Mouse (Mus musculus) intestine, postnatal 0 days (tissue): ENCODE results near the gene Upk3bl. TPM values are rescaled to one million over a fixed set of nuclear protein-coding genes. Genes with fewer than 3 reads are reported as not detected.
A peak's percentile ranks its signal among the peaks of the same experiment; 100 is the strongest.
"Not testable (repeated sequence)": the region's sequence is repeated elsewhere in the genome, so short reads cannot be mapped to it uniquely, and the experiment has no call there.

Experiments used
- ATAC-seq: fragments of 200-750 bp; cut with Nextera tagmentation; 2 replicates; pipeline ENCODE4 v1.8.0; 2017; ENCODE audit warnings: mild to moderate bottlenecking, moderate TSS enrichment, moderate library complexity
- H3K27ac ChIP-seq: fragments of 300-500 bp; sonication (generic); 2 replicates; pipeline ENCODE4 v1.5.1; 2014; ENCODE audit warnings: mild to moderate bottlenecking, low read depth, low read length, moderate library complexity
- H3K27me3 ChIP-seq: fragments of 300-500 bp; sonication (generic); replicated peaks from 2 replicates; pipeline ENCODE4 v1.6.1; 2014; ENCODE audit warnings: low read length, mixed read lengths; ENCODE audit not compliant: control insufficient read depth, insufficient read depth
- H3K36me3 ChIP-seq: fragments of 300-500 bp; sonication (generic); 2 replicates; pipeline ENCODE4 v1.6.1; 2014; ENCODE audit warnings: mild to moderate bottlenecking, moderate library complexity; ENCODE audit not compliant: control insufficient read depth, insufficient read depth
- H3K4me1 ChIP-seq: fragments of 300-500 bp; sonication (generic); replicated peaks from 2 replicates; pipeline ENCODE4 v1.6.1; 2014; ENCODE audit warnings: antibody characterized with exemption, low read length, mixed read lengths; ENCODE audit not compliant: control insufficient read depth, insufficient read depth
- H3K4me2 ChIP-seq: fragments of 300-500 bp; sonication (generic); replicated peaks from 2 replicates; pipeline ENCODE4 v1.6.1; 2014; ENCODE audit warnings: low read depth, mild to moderate bottlenecking, moderate library complexity
- H3K4me3 ChIP-seq: fragments of 300-500 bp; sonication (generic); 2 replicates; pipeline ENCODE4 v1.5.1; 2014; ENCODE audit warnings: low read depth, low read length
- H3K9ac ChIP-seq: fragments of 300-500 bp; sonication (generic); 2 replicates; pipeline ENCODE4 v1.6.1; 2014; ENCODE audit warnings: mild to moderate bottlenecking, low read depth, low read length
- H3K9me3 ChIP-seq: fragments of 300-500 bp; sonication (generic); 2 replicates; pipeline ENCODE4 v1.6.1; 2016; ENCODE audit warnings: mixed run types; ENCODE audit not compliant: control insufficient read depth
- CTCF ChIP-seq: sonication (generic); IDR thresholded peaks from 2 replicates; pipeline ENCODE4 v1.5.1; 2016; ENCODE audit warnings: low read depth, mild to moderate bottlenecking, control low read depth, antibody characterized with exemption, moderate library complexity
- WGBS: fragments of 180-500 bp; shearing (Covaris S2); extraction: QIAGEN DNeasy Blood & Tissue Kit; methylation state at CpG from one replicate; pipeline ENCODE4 v1.1.7; 2014; 5-methylcytosine and 5-hydroxymethylcytosine counted together
- polyA plus RNA-seq: library from polyadenylated mRNA; unstranded; fragments of >200 nt; fragmentation: Nextera tagmentation; extraction: Ambion mirVana; gene quantifications from 2 replicates; pipeline ENCODE4 v1.2.1, GENCODE M21; 2015

Upk3bl gene
- polyA plus RNA-seq, 1 experiment from 2014 or later, result not detected

GRCm38 (mm10) chr5:136051231-136052085 is 2.8 kb upstream of the Upk3bl start:
- no peak overlapping the region for H3K4me3 ChIP-seq
- H3K36me3 ChIP-seq, result no peaks in the 10 kb centered on the region
- peak; percentile 17; the same call in 1 of the 2 replicates for ATAC-seq
- 24% methylated on average over 10 of the region's 10 CpGs for WGBS
- H3K9ac ChIP-seq, result no peak overlapping the region
- no peak overlapping the region for H3K27ac ChIP-seq
- no peaks in the 10 kb centered on the region for H3K9me3 ChIP-seq
- H3K4me2 ChIP-seq, result no peak overlapping the region; the same call in 1 of the 2 replicates
- H3K27me3 ChIP-seq, result no peaks in the 10 kb centered on the region
- TF ChIP-seq CTCF, result no peak
- H3K4me1 ChIP-seq, result no peaks in the 10 kb centered on the region

- Histone ChIP-seq H3K4me3 (no peak overlapping the region), H3K27me3 (no peaks in the 10 kb centered on the region), H3K27ac (no peak overlapping the region), H3K9ac (no peak overlapping the region), H3K36me3 (no peaks in the 10 kb centered on the region), H3K4me2 (no peak overlapping the region), H3K4me1 (no peaks in the 10 kb centered on the region), H3K9me3 (no peaks in the 10 kb centered on the region)
- 78% methylated on average over 8 of the region's 8 CpGs for WGBS
- no peak for ATAC-seq
- no peak for TF ChIP-seq CTCF
These were observed 1.2 kb upstream of the Upk3bl start for GRCm38 (mm10) chr5:136052861-136053655.

GRCm38 (mm10) chr5:136056062-136056461 is 1.8 kb downstream of the Upk3bl start:
- Histone ChIP-seq H3K9ac (no peak overlapping the region), H3K27me3 (no peaks in the 10 kb centered on the region), H3K36me3 (no peaks in the 10 kb centered on the region), H3K4me1 (no peaks in the 10 kb centered on the region), H3K4me2 (no peak overlapping the region), H3K9me3 (no peaks in the 10 kb centered on the region), H3K4me3 (no peak overlapping the region), H3K27ac (no peak overlapping the region)
- peak; percentile 35; the same call in 1 of the 2 replicates for TF ChIP-seq CTCF
- WGBS, result 54% methylated on average over 4 of the region's 4 CpGs
- ATAC-seq, result no peak

GRCm38 (mm10) chr5:136057085-136057484 is 2.8 kb downstream of the Upk3bl start:
- Histone ChIP-seq H3K4me1 (no peaks in the 10 kb centered on the region), H3K4me3 (no peak overlapping the region), H3K36me3 (no peaks in the 10 kb centered on the region), H3K27me3 (no peaks in the 10 kb centered on the region; the same call in 1 of the 2 replicates), H3K4me2 (no peak overlapping the region), H3K9me3 (no peaks in the 10 kb centered on the region), H3K27ac (no peak overlapping the region), H3K9ac (no peak overlapping the region)
- 10% methylated on average over 8 of the region's 8 CpGs for WGBS
- TF ChIP-seq CTCF, result no peak
- ATAC-seq, result no peak

- Histone ChIP-seq H3K9ac (no peak overlapping the region), H3K27me3 (no peaks in the 10 kb centered on the region; the same call in 1 of the 2 replicates), H3K4me2 (no peak overlapping the region), H3K4me3 (no peak overlapping the region), H3K9me3 (no peaks in the 10 kb centered on the region), H3K27ac (no peak overlapping the region), H3K4me1 (no peaks in the 10 kb centered on the region), H3K36me3 (no peaks in the 10 kb centered on the region)
- TF ChIP-seq CTCF, result peak; percentile 99
- ATAC-seq, result no peak
- 11% methylated on average over 12 of the region's 12 CpGs for WGBS
These were observed 7.3 kb downstream of the Upk3bl start for GRCm38 (mm10) chr5:136061567-136061966.

GRCm38 (mm10) chr5:136063920-136064319 is 9.6 kb downstream of the Upk3bl start:
- 89% methylated on average over 10 of the region's 10 CpGs for WGBS
- no peak for TF ChIP-seq CTCF
- Histone ChIP-seq H3K4me1 (no peaks in the 10 kb centered on the region), H3K27ac (no peak overlapping the region), H3K36me3 (no peaks in the 10 kb centered on the region), H3K27me3 (no peaks in the 10 kb centered on the region; the same call in 1 of the 2 replicates), H3K9ac (no peak overlapping the region), H3K9me3 (no peaks in the 10 kb centered on the region), H3K4me3 (no peak overlapping the region), H3K4me2 (no peak overlapping the region)
- no peak for ATAC-seq

- not testable (repeated sequence) for H3K27ac ChIP-seq, H3K9ac ChIP-seq, H3K27me3 ChIP-seq, H3K4me3 ChIP-seq, H3K4me1 ChIP-seq, H3K36me3 ChIP-seq, H3K9me3 ChIP-seq
- 41% methylated on average over 11 of the region's 11 CpGs for WGBS
- H3K4me2 ChIP-seq, result 0 out of 2 replicates have a peak overlapping the region, but pooled peaks have one; percentile 13
- ATAC-seq, result peak; percentile 85
These were observed 12.3 kb downstream of the Upk3bl start for GRCm38 (mm10) chr5:136066404-136067148.
